Mouse (Mus musculus) heart, embryonic 10.5 days (tissue): ENCODE results near the gene Gm42517. TPM values are rescaled to one million over a fixed set of nuclear protein-coding genes. Genes with fewer than 3 reads are reported as not detected.
A peak's percentile ranks its signal among the peaks of the same experiment; 100 is the strongest.

Experiments used
- DNase-seq: peaks from one replicate; pipeline ENCODE4 v3.0.0-alpha.2; 2017; ENCODE audit warnings: low spot score
- H3K27ac ChIP-seq: fragments of 300-500 bp; sonication (generic); 2 replicates; pipeline ENCODE4 v1.5.1; 2016; ENCODE audit warnings: mild to moderate bottlenecking
- H3K27me3 ChIP-seq: fragments of 300-500 bp; sonication (generic); 2 replicates; pipeline ENCODE4 v1.6.1; 2016; ENCODE audit warnings: mild to moderate bottlenecking; ENCODE audit not compliant: poor library complexity, insufficient read depth, severe bottlenecking
- H3K36me3 ChIP-seq: fragments of 300-500 bp; sonication (generic); 2 replicates; pipeline ENCODE4 v1.6.1; 2016; ENCODE audit warnings: mild to moderate bottlenecking, moderate library complexity
- H3K4me1 ChIP-seq: fragments of 300-500 bp; sonication (generic); 2 replicates; pipeline ENCODE4 v1.6.1; 2016; ENCODE audit warnings: mild to moderate bottlenecking
- H3K4me3 ChIP-seq: fragments of 300-500 bp; sonication (generic); 2 replicates; pipeline ENCODE4 v1.5.1; 2016; ENCODE audit warnings: mild to moderate bottlenecking, moderate library complexity
- H3K9me3 ChIP-seq: fragments of 300-500 bp; sonication (generic); 2 replicates; pipeline ENCODE4 v1.6.1; 2016; ENCODE audit warnings: mild to moderate bottlenecking, moderate library complexity
- WGBS: fragments of 180-500 bp; shearing (Covaris S2); methylation state at CpG from one replicate; pipeline ENCODE4 v1.1.7; 2016; 5-methylcytosine and 5-hydroxymethylcytosine counted together
- polyA plus RNA-seq: library from polyadenylated mRNA; unstranded; fragments of >200 nt; fragmentation: Nextera tagmentation; extraction: Ambion mirVana; gene quantifications from 2 replicates; pipeline ENCODE4 v1.2.1, GENCODE M21; 2016

The Gm42517 gene
- polyA plus RNA-seq, 1 experiment from 2014 or later = 0.06 TPM

DNA sequence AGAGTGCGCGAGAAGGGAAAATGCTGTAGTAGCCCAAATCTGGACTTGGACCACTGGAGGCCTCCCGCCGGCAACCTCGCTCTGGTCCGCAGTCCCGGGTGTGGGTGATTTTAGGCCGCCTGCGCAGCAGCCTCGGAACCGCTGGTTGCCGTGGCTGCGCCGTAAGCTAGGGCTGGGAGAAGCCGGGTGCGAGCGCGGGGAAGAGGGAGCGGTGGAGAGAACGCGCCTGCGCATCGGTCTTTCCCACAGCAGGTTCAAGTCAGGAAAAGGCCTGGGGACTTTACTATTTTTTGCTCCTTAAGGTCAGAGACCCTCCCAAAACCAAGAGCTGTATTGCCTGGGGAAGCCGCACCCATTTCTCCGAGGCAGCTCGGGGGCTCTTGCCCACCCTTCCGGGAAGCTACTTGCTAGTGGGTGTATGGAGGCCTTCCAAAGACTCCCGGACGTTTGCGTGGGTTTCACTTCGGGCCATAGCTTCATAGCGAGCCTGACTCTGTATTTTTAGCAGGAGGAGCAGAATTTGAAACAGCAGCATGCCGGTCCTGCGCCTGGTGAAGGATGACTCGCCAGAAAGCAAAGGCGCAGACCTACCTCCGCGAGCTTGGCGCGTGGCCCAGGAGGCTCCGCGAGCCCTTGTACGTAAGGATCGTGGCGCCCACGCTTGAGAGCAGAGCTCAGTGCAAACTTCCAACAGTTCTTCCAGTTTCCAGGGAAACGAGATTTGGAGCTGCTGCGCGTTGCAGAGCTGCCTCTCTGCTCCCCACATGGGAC, 1.3 kb upstream of the Gm42517 start:
- Histone ChIP-seq H3K4me3 (peak overlapping the region; percentile 71), H3K4me1 (peaks cover 30% of the 10 kb centered on the region), H3K27me3 (peaks cover 100% of the 10 kb centered on the region), H3K36me3 (no peaks in the 10 kb centered on the region), H3K27ac (no peak overlapping the region), H3K9me3 (no peaks in the 10 kb centered on the region)
- DNase-seq = no peak
- 1% methylated on average over 49 of the region's 49 CpGs for WGBS

DNA sequence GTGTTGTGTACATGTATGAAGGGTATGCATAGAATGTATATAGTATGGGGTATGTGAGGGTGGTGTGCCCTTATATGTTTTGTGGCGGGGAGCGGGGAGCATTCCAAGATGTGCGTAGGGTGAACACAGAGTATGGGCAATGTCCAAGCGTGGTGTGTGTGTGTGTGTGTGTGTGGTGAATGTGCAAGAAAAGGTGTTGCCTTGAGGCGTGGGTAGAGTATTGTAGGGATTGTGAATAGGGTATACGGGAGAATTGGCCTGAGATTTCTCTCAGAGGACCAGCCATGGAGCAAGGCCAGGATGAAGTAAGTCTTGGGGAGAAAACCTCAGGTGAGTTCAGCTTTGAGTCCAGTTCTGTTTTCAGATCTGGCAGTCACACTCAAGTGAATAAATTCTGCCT, 724 bp upstream of the Gm42517 start:
- Histone ChIP-seq H3K27ac (no peak overlapping the region), H3K36me3 (no peaks in the 10 kb centered on the region), H3K9me3 (no peaks in the 10 kb centered on the region), H3K4me1 (peaks cover 30% of the 10 kb centered on the region), H3K27me3 (peaks cover 100% of the 10 kb centered on the region), H3K4me3 (peak overlapping the region; percentile 71)
- 6% methylated on average over 6 of the region's 6 CpGs for WGBS
- DNase-seq = no peak

DNA sequence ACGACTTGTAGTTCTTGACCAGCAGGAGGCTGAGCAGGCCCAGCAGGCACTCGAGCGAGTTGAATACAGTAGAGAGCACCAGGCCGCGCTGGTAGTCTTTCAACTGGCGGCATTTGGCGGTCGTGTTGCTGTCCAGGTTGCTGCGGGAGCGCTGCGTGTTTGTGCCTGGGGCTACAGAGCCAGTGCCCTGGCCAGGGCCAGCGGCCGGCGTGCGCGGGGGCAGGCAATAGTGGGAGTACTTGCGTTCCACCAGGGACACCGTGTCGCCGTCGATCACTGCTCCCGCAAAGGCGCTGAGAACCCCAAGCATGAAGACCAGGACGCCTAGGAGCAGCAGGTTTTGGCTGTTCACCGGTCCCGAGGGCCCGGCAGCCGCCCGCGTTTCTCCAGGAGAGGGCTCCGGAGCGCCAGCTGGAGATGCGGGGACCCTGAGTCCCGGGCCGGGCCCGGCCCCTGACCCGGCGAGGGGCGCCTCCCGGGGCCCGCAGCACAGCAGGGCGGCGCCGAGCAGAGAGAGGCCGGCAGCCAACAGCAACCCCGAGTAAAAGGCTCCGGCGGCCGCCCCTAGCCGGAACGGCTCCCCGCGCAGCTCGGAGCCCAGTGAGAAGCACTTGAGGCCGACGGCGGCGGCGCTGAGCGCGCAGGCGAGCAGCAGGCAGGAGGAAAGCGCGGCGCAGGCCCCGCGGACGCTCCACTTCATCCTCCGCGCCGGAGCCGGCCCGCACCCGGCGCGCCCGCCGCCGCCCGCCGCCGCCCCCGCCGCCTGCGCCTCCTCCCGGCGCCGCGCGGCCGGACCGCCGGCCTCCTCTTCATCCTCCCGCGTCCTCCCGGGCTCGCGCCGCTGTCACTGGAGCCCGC, 509 bp downstream of the Gm42517 start:
- peak overlapping the region; percentile 71 for H3K4me3 ChIP-seq
- H3K9me3 ChIP-seq = no peaks in the 10 kb centered on the region
- no peak for DNase-seq
- H3K27ac ChIP-seq = 0 out of 2 replicates have a peak overlapping the region, but pooled peaks have one; percentile 22
- peaks cover 30% of the 10 kb centered on the region for H3K4me1 ChIP-seq
- H3K27me3 ChIP-seq = peaks cover 97% of the 10 kb centered on the region
- H3K36me3 ChIP-seq = no peaks in the 10 kb centered on the region
- WGBS = 1% methylated on average over 90 of the region's 100 CpGs

DNA sequence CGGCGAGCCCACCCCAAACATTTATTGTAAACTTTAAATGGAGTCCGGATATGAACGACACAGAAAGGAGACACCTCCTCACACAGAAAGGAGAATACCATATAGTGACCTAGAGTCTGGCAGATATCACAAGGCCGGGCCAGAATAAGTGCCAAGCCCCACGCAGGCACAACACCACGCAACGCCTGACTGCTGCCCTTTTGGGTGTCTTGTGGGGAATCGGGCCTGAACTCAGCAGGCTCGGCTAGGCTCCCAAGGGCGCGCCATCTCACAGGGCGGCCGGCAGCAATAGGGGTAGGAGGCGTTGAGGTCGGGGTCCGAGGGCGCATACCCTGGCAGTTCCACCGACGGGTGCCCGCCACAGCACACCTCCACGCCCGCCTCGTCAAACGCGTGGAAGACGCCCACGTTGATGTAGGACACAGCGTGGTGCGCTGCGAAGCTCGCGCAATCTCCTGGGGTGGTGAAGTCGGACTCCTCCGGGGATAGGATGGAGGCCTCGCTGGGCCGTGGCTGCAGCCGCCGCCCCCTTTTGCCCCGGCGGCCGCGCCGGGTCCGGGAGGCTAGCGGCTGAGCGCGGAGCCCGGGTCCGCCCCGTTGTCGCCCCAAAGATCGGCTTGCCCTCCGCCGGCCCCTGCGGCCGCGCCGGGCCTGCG, 1.3 kb downstream of the Gm42517 start:
- 0 out of 2 replicates have a peak overlapping the region, but pooled peaks have one; percentile 22 for H3K27ac ChIP-seq
- H3K9me3 ChIP-seq = no peaks in the 10 kb centered on the region
- DNase-seq = no peak
- H3K36me3 ChIP-seq = no peaks in the 10 kb centered on the region
- H3K4me1 ChIP-seq = peaks cover 30% of the 10 kb centered on the region
- H3K4me3 ChIP-seq = peak overlapping the region; percentile 71
- peaks cover 89% of the 10 kb centered on the region for H3K27me3 ChIP-seq
- 2% methylated on average over 60 of the region's 60 CpGs for WGBS

DNA sequence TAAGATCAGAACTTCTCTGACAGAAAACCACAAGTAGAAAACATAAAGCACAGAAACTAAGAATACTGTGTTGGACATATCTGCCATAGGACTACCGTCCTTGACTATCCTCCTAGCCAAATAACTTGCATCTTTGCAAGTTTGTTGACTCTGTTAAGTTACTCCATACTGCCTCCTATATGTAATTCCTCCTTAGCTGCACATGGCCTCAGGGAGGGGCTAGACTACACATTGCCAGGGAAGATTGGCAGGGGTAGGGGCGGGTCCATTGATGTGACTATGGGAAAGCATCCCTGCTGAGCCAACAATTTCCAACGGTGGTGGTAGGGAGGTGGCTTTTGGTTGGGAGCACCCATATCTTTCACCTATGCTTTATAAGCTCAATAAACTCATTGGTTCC, 5.4 kb downstream of the Gm42517 start:
- Histone ChIP-seq H3K27me3 (peaks cover 48% of the 10 kb centered on the region), H3K9me3 (no peaks in the 10 kb centered on the region), H3K4me3 (no peak overlapping the region), H3K36me3 (no peaks in the 10 kb centered on the region), H3K27ac (no peak overlapping the region), H3K4me1 (peaks cover 11% of the 10 kb centered on the region)
- DNase-seq = no peak
- 35% methylated on average over 3 of the region's 3 CpGs for WGBS

DNA sequence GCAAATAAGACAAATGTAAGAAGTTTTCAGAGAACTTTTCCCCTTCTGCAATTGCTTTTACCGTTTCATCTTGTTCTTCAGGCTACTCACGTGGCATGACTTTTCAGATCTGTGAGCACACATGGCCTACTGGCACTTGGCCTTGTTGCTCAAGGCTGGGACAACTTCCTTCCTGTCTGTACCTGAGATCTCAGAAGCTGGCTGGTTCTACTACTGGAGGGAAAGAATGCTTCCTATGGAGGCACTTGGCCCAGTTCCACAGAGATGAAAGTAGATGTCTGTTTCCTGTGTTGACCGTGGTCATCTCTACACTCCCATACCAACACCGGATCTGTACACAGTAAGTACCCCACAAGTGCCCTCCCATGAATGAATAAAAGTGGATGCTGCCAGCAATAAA, 7.5 kb downstream of the Gm42517 start:
- H3K27ac ChIP-seq = no peak overlapping the region
- DNase-seq = no peak
- H3K36me3 ChIP-seq = no peaks in the 10 kb centered on the region
- 78% methylated on average over 4 of the region's 4 CpGs for WGBS
- peaks cover 27% of the 10 kb centered on the region for H3K27me3 ChIP-seq
- H3K4me1 ChIP-seq = no peaks in the 10 kb centered on the region
- no peaks in the 10 kb centered on the region for H3K9me3 ChIP-seq
- H3K4me3 ChIP-seq = no peak overlapping the region

DNA sequence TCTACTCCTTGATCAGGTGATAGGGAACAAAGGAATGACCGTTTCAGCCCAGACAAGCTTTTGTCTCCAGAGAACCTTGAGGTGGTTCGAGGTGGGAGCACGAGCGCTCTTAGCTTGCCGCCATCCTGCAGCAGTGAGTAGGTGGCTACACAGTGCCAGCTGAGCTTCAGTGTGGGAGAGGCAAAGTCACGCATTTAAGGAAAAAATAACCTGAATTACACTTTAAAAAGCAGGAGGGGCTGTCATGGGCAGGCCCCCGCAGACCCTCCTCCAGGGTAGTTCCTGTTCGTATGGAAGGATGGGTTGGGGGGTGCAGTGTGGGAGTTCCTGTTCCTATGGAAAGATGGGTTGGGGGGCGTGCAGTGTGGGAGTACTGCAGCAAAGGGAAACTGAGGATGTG, 8.2 kb downstream of the Gm42517 start:
- Histone ChIP-seq H3K27me3 (peaks cover 20% of the 10 kb centered on the region), H3K27ac (no peak overlapping the region), H3K9me3 (no peaks in the 10 kb centered on the region), H3K36me3 (no peaks in the 10 kb centered on the region), H3K4me1 (no peaks in the 10 kb centered on the region), H3K4me3 (no peak overlapping the region)
- 80% methylated on average over 9 of the region's 9 CpGs for WGBS
- no peak for DNase-seq

DNA sequence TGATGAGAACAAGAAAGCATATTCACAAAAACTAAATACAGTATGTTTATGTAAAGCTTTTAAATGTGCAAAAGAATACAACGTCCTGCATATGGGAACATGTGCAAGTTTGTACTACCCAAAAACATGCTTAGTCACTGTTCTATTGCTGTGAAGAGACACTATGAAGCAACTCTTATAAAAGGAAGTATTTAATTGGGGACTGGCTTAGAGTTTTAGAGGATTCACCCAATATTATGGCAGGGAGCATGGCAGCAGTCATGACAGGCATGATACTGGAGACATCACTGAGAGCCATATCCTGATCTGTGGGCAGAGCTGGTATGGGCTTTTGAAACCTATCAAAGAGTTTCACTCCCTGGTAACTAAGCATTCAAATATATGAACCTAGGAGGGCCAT, 9.9 kb downstream of the Gm42517 start:
- Histone ChIP-seq H3K4me3 (no peak overlapping the region), H3K27ac (no peak overlapping the region), H3K36me3 (no peaks in the 10 kb centered on the region), H3K9me3 (no peaks in the 10 kb centered on the region), H3K27me3 (peaks cover 3% of the 10 kb centered on the region), H3K4me1 (no peaks in the 10 kb centered on the region)
- WGBS = 94% methylated on average over 1 of the region's 1 CpGs
- DNase-seq = no peak

DNA sequence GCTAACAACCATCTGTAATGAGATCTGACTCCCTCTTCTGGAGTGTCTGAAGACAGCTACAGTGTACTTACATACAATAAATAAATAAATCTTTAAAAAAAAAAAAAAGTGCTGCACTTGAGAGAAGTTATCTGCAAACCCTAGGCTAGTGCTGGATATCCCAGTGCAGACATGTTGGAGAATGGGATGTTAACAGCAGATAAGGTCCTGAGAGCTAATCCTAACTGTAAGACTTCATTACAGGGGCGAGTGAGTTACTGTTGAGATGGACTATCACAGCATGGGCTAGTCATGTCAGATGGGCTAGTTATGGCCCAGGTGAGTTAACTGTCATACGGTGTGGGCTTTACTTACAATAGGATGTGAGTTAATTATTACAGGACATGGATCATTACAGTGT, 13.7 kb downstream of the Gm42517 start:
- no peaks in the 10 kb centered on the region for H3K4me1 ChIP-seq
- no peaks in the 10 kb centered on the region for H3K27me3 ChIP-seq
- peaks cover 16% of the 10 kb centered on the region for H3K36me3 ChIP-seq
- H3K9me3 ChIP-seq = no peaks in the 10 kb centered on the region
- 71% methylated on average over 2 of the region's 2 CpGs for WGBS
- no peak overlapping the region for H3K27ac ChIP-seq
- no peak for DNase-seq
- H3K4me3 ChIP-seq = no peak overlapping the region

DNA sequence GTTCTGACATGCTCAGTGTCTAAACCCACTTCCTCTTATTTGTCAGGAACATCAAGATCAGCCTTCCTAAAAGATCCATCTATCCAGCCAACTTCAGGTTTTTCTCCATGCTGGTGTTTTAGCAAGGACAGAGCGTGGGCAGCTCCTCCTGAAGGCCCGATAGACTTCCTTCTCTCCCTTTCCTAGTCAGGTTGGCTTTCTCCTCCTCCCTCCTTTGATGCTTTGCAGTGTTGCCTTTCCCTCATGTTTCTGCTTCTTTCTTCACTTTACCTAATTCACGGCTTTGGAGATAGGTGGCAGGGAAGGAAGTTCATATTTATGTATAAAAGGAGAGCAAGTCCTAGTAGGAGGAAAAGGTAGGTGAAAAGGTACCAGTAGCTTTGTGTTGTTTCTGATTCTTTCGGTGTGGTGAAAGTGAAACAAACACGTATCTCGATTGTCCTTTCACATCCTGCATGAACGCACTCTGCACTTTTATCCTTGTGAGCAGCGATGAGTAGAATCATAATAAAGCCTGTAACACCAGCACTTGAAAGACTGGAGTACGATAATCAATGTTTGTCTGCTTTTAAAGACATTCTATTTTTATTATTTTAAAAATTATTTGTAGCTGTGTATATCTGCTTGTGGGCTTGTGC, 18.1 kb downstream of the Gm42517 start:
- Histone ChIP-seq H3K36me3 (peaks cover 29% of the 10 kb centered on the region), H3K27me3 (no peaks in the 10 kb centered on the region), H3K4me1 (no peaks in the 10 kb centered on the region), H3K27ac (no peak overlapping the region), H3K9me3 (no peaks in the 10 kb centered on the region), H3K4me3 (no peak overlapping the region)
- DNase-seq = no peak
- WGBS = 92% methylated on average over 9 of the region's 9 CpGs

DNA sequence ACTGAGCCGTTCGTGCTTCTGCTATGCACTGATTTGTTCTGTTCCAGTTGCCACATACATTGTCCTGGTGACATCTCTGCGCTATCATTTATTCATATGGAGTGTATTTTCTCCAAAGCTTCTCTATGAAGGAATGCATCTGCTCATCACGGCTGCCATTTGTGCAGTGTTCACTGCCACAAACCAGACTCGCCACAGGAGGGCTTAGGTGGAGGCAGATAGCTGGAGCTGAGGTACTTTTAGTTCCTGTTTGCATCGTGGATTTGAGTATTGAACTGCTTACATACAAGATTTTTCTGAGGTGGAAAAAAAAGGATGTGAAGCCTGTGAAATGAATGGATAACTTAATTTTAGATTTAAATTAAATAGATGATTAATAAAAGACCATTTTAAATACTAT, 19.9 kb downstream of the Gm42517 start:
- H3K27me3 ChIP-seq = no peaks in the 10 kb centered on the region
- H3K4me3 ChIP-seq = no peak overlapping the region
- H3K36me3 ChIP-seq = peaks cover 43% of the 10 kb centered on the region
- H3K9me3 ChIP-seq = no peaks in the 10 kb centered on the region
- WGBS = 81% methylated on average over 6 of the region's 6 CpGs
- DNase-seq = no peak
- no peak overlapping the region for H3K27ac ChIP-seq
- H3K4me1 ChIP-seq = no peaks in the 10 kb centered on the region

DNA sequence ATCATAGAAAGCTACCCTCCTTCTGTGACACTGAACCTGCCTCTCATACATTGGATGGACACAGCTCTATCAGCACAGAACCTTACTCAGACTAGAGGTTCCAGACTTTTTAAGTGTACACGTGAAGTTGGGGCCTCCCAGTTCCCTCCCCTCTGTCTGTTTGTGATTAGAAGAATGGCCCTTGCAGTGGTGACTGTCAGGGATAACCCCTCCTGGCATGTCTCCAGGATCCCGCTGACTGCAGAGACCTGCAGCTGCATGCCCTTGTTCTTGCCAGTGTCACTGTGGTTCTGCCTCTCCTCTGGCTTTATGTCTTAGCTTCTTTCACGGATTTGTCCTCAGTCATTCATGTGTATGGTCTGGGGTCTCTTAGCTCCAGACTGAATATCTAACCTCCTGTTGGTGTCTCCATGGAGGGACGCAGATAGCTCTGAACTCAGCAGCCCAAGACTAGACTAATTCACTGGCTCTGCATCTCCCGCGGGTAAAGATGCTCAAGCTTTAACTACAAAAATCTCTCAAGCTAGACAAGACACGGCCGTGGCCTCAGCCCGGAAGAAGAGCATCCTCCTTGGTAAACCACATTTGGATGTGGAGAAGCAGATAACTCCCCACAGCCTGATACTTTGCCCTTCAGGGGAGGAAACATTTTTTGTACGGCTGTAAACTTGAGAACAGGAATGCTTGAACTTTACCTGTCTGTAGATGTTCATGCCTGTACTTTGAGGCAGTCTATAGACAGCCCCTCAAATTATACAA, 22.2 kb downstream of the Gm42517 start:
- Histone ChIP-seq H3K27me3 (no peaks in the 10 kb centered on the region), H3K27ac (no peak overlapping the region), H3K9me3 (no peaks in the 10 kb centered on the region), H3K4me1 (no peaks in the 10 kb centered on the region), H3K4me3 (no peak overlapping the region), H3K36me3 (peaks cover 42% of the 10 kb centered on the region)
- 84% methylated on average over 10 of the region's 10 CpGs for WGBS
- no peak for DNase-seq
